ENCODE assay signal across 10 mouse cellular contexts in the genomic region with DNA sequence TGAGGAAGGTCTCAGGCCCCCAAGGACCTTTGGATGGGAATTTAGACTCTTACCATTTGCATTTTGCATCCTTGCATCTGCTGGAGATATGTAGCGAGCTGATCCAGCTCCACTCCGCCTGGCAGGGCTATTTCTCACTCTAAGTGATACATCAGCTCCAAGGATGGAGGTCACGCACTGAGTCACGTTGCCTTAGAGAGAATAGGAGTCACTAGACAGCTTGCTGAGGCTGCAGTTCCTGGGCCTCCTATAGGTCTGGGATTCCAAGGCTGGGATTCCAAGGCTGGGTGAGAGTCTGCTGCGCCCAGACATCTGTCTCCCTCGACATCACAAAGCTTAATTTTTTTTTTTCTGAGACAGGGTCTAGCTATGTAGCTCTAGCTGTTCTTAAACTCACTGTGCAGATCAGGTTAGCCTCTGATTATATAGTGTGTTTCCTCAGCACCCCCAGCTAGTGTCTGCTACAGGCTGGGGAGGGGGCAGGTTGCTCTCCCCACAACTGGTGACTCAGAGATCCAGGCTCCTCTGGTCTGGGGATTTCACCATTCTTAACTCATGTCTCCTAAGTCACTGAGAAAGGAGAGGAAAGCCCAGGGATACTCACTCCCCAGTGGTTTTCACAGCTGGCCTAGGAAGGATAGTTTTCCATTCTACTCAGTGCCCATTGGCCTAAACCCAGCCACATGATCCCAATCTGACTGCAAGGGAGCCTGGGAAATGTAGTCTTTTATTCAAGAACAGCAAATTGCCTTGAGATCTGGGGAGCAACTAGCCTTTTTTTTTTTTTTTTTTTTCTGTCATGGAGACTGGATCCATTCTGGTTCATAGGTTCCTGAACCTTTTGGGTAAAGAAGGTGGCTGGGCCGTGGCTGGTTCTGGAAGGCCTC.
DNase-seq lines count a peak whose midpoint lies in the region; ATAC-seq and TF ChIP-seq lines count a peak whose summit lies in the region.
"Had no signal": no experiment of that assay in that cellular context is flagged by ENCODE, and none has a peak within 500 bp of the region (broad histone marks: within the 10 kb centered on the region; RNA-seq: fewer than 3 reads in every experiment).

No protein-coding gene starts in this region.

- H3K4me1 ChIP-seq in heart, embryonic 12.5 days (replicated peaks): no peaks in the 10 kb centered on the region
- H3K4me1 ChIP-seq in ES-E14 (ENCODE audit: control insufficient read depth in 2 of 2, insufficient read depth in 2 of 2, low read length in 2 of 2, poor library complexity in 1 of 2): peaks cover 3 to 17% of the 10 kb centered on the region in 2 experiments; a peak in 1 of 4 replicates
- peaks cover 48% of the 10 kb centered on the region for H3K4me1 ChIP-seq in midbrain, embryonic 10.5 days
- H3K4me1 ChIP-seq: limb, embryonic 15.5 days had no signal

- H3K4me3 ChIP-seq in heart, embryonic 12.5 days: no peak overlapping the region
- H3K4me3 ChIP-seq in ES-E14 (ENCODE audit: insufficient read depth in 1 of 2, low read depth in 1 of 2, low read length in 2 of 2, poor library complexity in 1 of 2, severe bottlenecking in 1 of 2): no peak overlapping the region
- no peak overlapping the region for H3K4me3 ChIP-seq in midbrain, embryonic 10.5 days
- H3K4me3 ChIP-seq: limb, embryonic 15.5 days had no signal

- H3K9me3 ChIP-seq in heart, embryonic 12.5 days (replicated peaks): no peaks in the 10 kb centered on the region
- H3K9me3 ChIP-seq in ES-E14 (ENCODE audit: control insufficient read depth, insufficient read depth, low read depth, low read length): no peaks in the 10 kb centered on the region
- H3K9me3 ChIP-seq in midbrain, embryonic 10.5 days (replicated peaks): no peaks in the 10 kb centered on the region
- H3K9me3 ChIP-seq: limb, embryonic 15.5 days had no signal

- DNase-seq in heart, postnatal 36 days: no peak
- DNase-seq in ES-E14 (ENCODE audit: low read depth, low spot score) (peak; percentile 35), liver (no peak)
- peak; percentile 55 for DNase-seq in embryo, embryonic 11 days
- no peak for DNase-seq in midbrain, embryonic 10.5 days (ENCODE audit: low spot score)
- no peak for DNase-seq in thymus, postnatal 4 days
- DNase-seq in ovary, postnatal 36 days (ENCODE audit: low spot score): no peak

- in situ Hi-C loops in ES-E14 (cut with MboI; ENCODE audit: low sequenced_read_pairs in 2 of 2, unreplicated experiment in 2 of 2): no loop called here

- no peak overlapping the region for H3K27ac ChIP-seq in heart, embryonic 12.5 days (ENCODE audit: poor library complexity, severe bottlenecking)
- no peak overlapping the region for H3K27ac ChIP-seq in ES-E14 (ENCODE audit: insufficient read depth, low read depth, low read length, poor library complexity, severe bottlenecking)
- H3K27ac ChIP-seq in midbrain, embryonic 10.5 days (replicated peaks): 0 out of 2 replicates have a peak overlapping the region, but pooled peaks have one; percentile 13
- H3K27ac ChIP-seq: limb, embryonic 15.5 days had no signal

- no peak overlapping the region for H3K4me2 ChIP-seq in heart, embryonic 12.5 days
- H3K4me2 ChIP-seq: limb, embryonic 15.5 days had no signal

- peaks cover 8% of the 10 kb centered on the region; the same call in 1 of the 2 replicates for H3K27me3 ChIP-seq in heart, embryonic 12.5 days (replicated peaks)
- peaks cover 81% of the 10 kb centered on the region for H3K27me3 ChIP-seq in midbrain, embryonic 10.5 days (ENCODE audit: low read depth, poor library complexity, severe bottlenecking)

- intact Hi-C loops in heart, postnatal 36 days (cut with DNase I): no loop called here

- WGBS in heart, embryonic 12.5 days: 75% methylated on average over 7 of the region's 7 CpGs
- 81% methylated on average over 7 of the region's 7 CpGs for WGBS in midbrain, embryonic 10.5 days

- H3K36me3 ChIP-seq in heart, embryonic 12.5 days: no peaks in the 10 kb centered on the region
- H3K36me3 ChIP-seq in ES-E14 (ENCODE audit: control insufficient read depth, insufficient read depth, low read length, poor library complexity, severe bottlenecking): no peaks in the 10 kb centered on the region
- H3K36me3 ChIP-seq in midbrain, embryonic 10.5 days: no peaks in the 10 kb centered on the region
- H3K36me3 ChIP-seq: limb, embryonic 15.5 days had no signal

- no peak overlapping the region for H3K9ac ChIP-seq in heart, embryonic 12.5 days
- H3K9ac ChIP-seq in ES-E14 (ENCODE audit: insufficient read depth, low read depth, low read length, poor library complexity, severe bottlenecking): no peak overlapping the region
- H3K9ac ChIP-seq: limb, embryonic 15.5 days had no signal

- ATAC-seq in heart, embryonic 12.5 days (ENCODE audit: insufficient number of reproducible peaks, low FRiP score): 0 out of 2 replicates have a peak, but pooled peaks have one; percentile 63
- ATAC-seq: Patski had no signal

TF ChIP-seq in ES-E14, 5 proteins besides CTCF, POLR2A, EP300 and RAD21:
- TF ChIP-seq HCFC1 (IDR thresholded peaks at IDR 0.05; ENCODE audit: borderline replicate concordance, insufficient read depth, low read length) (peak; percentile 95), ZC3H11A (IDR thresholded peaks at IDR 0.05; ENCODE audit: borderline replicate concordance, low read depth, low read length) (no peak), ZNF384 (IDR thresholded peaks at IDR 0.05; ENCODE audit: low read depth, low read length) (peak; percentile 75)

Comparison
In these comparisons a context has a peak if more than half of its experiments do, and no peak if none do; other contexts are left out.
1. DNase-seq: peak in ES-E14 (single experiment) and embryo, embryonic 11 days (single experiment); none in heart, postnatal 36 days (0 of 2), midbrain, embryonic 10.5 days (single experiment), thymus, postnatal 4 days (single experiment), ovary, postnatal 36 days (single experiment) and liver (single experiment).